Mouse (Mus musculus): ENCODE results near the gene Mstn. TPM values are rescaled to one million over a fixed set of nuclear protein-coding genes. Genes with fewer than 3 reads are reported as not detected.

Mstn gene
- polyA plus RNA-seq, 1 experiment from 2014 or later: 0.09 TPM

DNA sequence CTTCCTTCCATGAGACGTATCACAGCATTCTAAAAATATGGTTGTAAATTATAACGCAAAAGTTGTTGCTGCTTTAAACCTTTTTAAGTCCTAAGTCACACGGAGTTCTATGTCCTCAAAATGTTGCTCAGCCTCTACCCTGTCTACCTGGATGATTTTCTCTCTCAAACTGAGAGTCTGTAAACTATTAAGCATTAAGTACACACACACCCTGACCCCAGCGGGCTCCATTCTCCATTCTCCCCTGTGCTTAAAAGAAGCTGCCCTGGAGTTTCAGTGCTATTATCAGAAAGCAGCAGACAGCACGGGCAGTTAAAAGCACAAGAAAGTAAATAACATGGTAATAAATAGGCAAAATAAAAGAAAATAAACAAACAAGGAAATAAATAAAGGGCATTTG is 2.3 kb upstream of the Mstn start:
- H3K27me3 ChIP-seq (ENCODE audit: insufficient read depth, low read length): no peaks in the 10 kb centered on the region
- WGBS: 60% methylated on average over 5 of the region's 5 CpGs

DNA sequence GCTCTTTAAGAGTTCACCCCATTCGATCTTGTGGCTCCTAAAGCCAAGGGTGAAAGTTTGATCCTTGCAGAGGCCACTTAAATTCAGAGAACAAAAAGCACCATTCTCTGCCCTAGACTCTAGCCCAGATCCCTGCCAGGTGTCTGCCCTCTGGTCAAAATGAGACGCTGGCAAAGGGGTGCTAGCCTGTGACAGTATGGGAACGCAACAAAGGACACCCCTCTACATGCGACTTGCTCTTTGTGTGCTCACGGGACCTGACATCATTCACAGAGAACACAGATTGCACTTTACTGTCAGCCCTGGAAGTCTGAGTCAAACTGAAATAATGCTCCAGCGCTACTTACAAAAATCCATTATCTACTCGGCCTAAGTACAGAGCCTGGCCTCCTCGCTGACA is 941 bp upstream of the Mstn start:
- H3K27ac ChIP-seq (ENCODE audit: low read length): no peak overlapping the region
- no peaks in the 10 kb centered on the region for H3K36me3 ChIP-seq (ENCODE audit: insufficient read depth, low read length)
- no peak overlapping the region for H3K9ac ChIP-seq (replicated peaks; ENCODE audit: low read length)
- H3K4me1 ChIP-seq (ENCODE audit: insufficient read depth, low read length): peaks cover 15% of the 10 kb centered on the region; the same call in 1 of the 2 replicates
- H3K27me3 ChIP-seq (ENCODE audit: insufficient read depth, low read length): no peaks in the 10 kb centered on the region
- H3K4me3 ChIP-seq (ENCODE audit: low read length): no peak overlapping the region
- no peaks in the 10 kb centered on the region for H3K9me3 ChIP-seq (ENCODE audit: low read length)
- ATAC-seq (ENCODE audit: low FRiP score, low TSS enrichment): no peak
- no peak overlapping the region for H3K4me2 ChIP-seq (replicated peaks; ENCODE audit: low read depth, low read length)
- WGBS: 56% methylated on average over 8 of the region's 8 CpGs

More for the DNA sequence above, 2.3 kb upstream of the Mstn start:
- Histone ChIP-seq H3K4me1 (ENCODE audit: insufficient read depth, low read length) (peaks cover 15% of the 10 kb centered on the region; the same call in 1 of the 2 replicates), H3K27ac (ENCODE audit: low read length) (no peak overlapping the region), H3K4me2 (replicated peaks; ENCODE audit: low read depth, low read length) (no peak overlapping the region), H3K9ac (replicated peaks; ENCODE audit: low read length) (no peak overlapping the region), H3K4me3 (ENCODE audit: low read length) (no peak overlapping the region), H3K36me3 (ENCODE audit: insufficient read depth, low read length) (no peaks in the 10 kb centered on the region), H3K9me3 (ENCODE audit: low read length) (no peaks in the 10 kb centered on the region)
- ATAC-seq (ENCODE audit: low FRiP score, low TSS enrichment): no peak

DNA sequence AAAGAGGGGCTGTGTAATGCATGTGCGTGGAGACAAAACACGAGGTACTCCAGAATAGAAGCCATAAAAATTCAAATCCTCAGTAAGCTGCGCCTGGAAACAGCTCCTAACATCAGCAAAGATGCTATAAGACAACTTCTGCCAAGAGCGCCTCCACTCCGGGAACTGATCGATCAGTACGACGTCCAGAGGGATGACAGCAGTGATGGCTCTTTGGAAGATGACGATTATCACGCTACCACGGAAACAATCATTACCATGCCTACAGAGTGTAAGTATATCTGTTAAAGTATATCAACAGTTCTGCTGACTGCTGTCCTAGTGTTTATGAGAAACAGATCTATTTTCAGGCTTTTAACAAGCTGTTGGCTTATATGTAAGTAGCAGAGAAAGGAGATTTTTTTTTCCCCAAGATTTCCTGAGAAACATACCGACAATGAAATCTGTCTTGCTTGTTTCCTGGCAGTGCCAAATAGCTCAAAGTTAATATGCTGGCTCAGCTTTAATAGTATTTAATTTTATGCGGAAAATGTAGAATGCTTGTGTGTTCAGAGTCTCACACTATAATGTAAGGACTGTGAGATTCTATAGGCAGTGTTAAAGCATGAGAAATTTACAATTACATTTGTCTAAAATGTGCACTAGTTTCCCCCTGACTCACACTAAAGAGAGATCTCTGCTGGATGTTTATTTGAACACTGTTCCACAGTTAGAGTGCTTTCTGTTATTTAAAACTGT is 600 bp downstream of the Mstn start:
- WGBS: 70% methylated on average over 13 of the region's 13 CpGs
- H3K4me3 ChIP-seq (ENCODE audit: low read length): no peak overlapping the region
- no peaks in the 10 kb centered on the region for H3K36me3 ChIP-seq (ENCODE audit: insufficient read depth, low read length)
- H3K27ac ChIP-seq (ENCODE audit: low read length): no peak overlapping the region
- H3K4me2 ChIP-seq (replicated peaks; ENCODE audit: low read depth, low read length): no peak overlapping the region
- no peaks in the 10 kb centered on the region for H3K27me3 ChIP-seq (ENCODE audit: insufficient read depth, low read length)
- no peak for ATAC-seq (ENCODE audit: low FRiP score, low TSS enrichment)
- H3K4me1 ChIP-seq (ENCODE audit: insufficient read depth, low read length): peaks cover 15% of the 10 kb centered on the region; the same call in 1 of the 2 replicates
- H3K9me3 ChIP-seq (ENCODE audit: low read length): no peaks in the 10 kb centered on the region
- H3K9ac ChIP-seq (replicated peaks; ENCODE audit: low read length): no peak overlapping the region

DNA sequence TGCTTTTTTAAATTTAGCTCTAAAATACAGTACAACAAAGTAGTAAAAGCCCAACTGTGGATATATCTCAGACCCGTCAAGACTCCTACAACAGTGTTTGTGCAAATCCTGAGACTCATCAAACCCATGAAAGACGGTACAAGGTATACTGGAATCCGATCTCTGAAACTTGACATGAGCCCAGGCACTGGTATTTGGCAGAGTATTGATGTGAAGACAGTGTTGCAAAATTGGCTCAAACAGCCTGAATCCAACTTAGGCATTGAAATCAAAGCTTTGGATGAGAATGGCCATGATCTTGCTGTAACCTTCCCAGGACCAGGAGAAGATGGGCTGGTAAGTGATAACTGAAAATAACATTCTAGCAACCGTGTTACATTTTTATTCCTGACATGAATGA is 2.5 kb downstream of the Mstn start:
- H3K4me1 ChIP-seq (ENCODE audit: insufficient read depth, low read length): peaks cover 15% of the 10 kb centered on the region; the same call in 1 of the 2 replicates
- H3K36me3 ChIP-seq (ENCODE audit: insufficient read depth, low read length): no peaks in the 10 kb centered on the region
- no peak overlapping the region for H3K4me2 ChIP-seq (replicated peaks; ENCODE audit: low read depth, low read length)
- WGBS: 69% methylated on average over 4 of the region's 4 CpGs
- H3K9me3 ChIP-seq (ENCODE audit: low read length): no peaks in the 10 kb centered on the region
- no peak overlapping the region for H3K9ac ChIP-seq (replicated peaks; ENCODE audit: low read length)
- no peaks in the 10 kb centered on the region for H3K27me3 ChIP-seq (ENCODE audit: insufficient read depth, low read length)
- ATAC-seq (ENCODE audit: low FRiP score, low TSS enrichment): no peak
- H3K27ac ChIP-seq (ENCODE audit: low read length): no peak overlapping the region
- H3K4me3 ChIP-seq (ENCODE audit: low read length): no peak overlapping the region

DNA sequence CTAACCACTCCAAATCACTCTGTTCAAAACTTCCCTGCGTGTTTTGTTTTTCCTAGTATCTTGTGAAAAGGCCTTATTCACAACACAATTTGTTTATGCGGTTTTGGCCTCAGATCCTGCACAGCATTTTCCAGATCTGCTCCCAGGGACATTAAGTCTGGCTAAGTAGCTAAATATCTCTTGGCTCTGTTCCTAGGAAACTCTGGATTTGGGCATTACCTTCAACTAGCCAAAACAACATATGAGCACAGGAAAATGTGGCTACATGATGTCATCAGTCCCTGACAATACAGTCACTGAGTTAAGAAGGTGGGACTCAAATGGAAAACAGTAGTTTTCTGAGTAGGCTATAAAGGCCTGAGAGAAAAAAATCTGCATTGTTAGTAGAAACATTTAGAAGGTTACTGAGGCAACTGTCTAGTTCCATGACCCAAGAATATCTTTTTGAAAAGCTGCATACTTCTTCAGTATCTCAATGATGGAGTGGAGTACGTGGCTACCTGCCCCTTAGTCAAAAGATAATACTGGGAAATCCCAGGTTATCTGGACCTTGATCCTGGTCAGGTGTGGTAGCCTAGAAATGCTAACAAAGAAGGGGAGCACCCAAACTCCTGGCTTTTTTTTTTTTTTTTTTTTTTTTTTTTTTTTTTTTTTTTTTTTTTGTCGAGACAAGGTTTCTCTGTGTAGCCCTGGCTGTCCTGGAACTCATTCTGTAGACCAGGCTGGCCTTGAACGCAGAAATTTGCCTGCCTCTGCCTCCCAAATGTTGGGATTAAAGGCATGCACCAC is 8.5 kb downstream of the Mstn start:
- H3K27me3 ChIP-seq (ENCODE audit: insufficient read depth, low read length): no peaks in the 10 kb centered on the region
- H3K9ac ChIP-seq (replicated peaks; ENCODE audit: low read length): no peak overlapping the region
- ATAC-seq (ENCODE audit: low FRiP score, low TSS enrichment): no peak
- no peak overlapping the region for H3K4me2 ChIP-seq (replicated peaks; ENCODE audit: low read depth, low read length)
- H3K9me3 ChIP-seq (ENCODE audit: low read length): no peaks in the 10 kb centered on the region
- WGBS: 93% methylated on average over 5 of the region's 5 CpGs
- no peak overlapping the region for H3K4me3 ChIP-seq (ENCODE audit: low read length)
- no peaks in the 10 kb centered on the region for H3K4me1 ChIP-seq (ENCODE audit: insufficient read depth, low read length)
- no peaks in the 10 kb centered on the region for H3K36me3 ChIP-seq (ENCODE audit: insufficient read depth, low read length)
- H3K27ac ChIP-seq (ENCODE audit: low read length): no peak overlapping the region

DNA sequence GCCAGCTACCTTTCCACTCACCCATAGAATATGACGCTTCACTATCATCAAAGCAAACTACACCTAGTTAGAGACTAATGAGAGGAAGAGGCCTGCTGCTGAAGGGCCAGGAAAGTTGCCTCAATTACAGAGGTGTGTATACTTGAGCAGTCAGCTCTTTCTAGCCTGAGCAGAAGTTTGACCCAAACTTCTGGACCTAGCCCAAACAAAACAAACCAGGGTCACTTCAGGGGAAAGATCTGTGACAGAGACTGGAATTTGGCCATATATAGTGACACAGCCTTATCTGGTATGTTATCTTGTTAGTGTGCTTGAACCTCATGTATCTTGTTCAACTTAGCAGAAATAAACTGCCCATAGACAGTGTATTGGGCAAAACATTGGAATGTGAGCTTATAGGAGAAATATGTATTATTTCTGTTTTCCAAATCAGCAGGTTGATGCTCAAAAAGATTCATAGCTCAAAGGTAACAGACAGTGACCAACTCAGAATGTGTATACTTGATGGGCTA is 9.3 kb downstream of the Mstn start:
- WGBS: 90% methylated on average over 1 of the region's 1 CpGs

DNA sequence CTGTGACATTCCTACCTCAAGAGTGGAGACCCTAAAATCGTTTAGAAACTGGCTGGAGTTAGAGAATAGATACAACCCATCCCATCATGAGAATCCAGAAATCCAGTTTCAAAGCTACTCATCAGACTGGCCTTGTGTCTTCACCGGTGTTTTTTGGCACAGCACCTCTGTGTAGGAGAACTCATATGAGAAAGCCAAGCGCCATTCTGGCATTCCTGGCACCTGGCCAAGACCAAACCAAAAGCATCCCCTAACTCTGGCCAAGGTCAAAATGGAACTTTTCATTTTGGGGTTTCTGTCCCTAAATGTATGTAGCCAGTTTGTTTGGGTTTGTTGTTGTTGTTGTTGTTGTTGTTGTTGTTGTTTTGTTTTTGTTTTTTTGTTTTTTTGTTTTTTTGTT is 15.2 kb downstream of the Mstn start:
- Histone ChIP-seq H3K36me3 (ENCODE audit: insufficient read depth, low read length) (no peaks in the 10 kb centered on the region), H3K27ac (ENCODE audit: low read length) (no peak overlapping the region), H3K9ac (replicated peaks; ENCODE audit: low read length) (no peak overlapping the region), H3K4me1 (ENCODE audit: insufficient read depth, low read length) (no peaks in the 10 kb centered on the region), H3K27me3 (ENCODE audit: insufficient read depth, low read length) (no peaks in the 10 kb centered on the region), H3K9me3 (ENCODE audit: low read length) (no peaks in the 10 kb centered on the region), H3K4me3 (ENCODE audit: low read length) (no peak overlapping the region), H3K4me2 (replicated peaks; ENCODE audit: low read depth, low read length) (no peak overlapping the region)
- no peak for ATAC-seq (ENCODE audit: low FRiP score, low TSS enrichment)
- 85% methylated on average over 3 of the region's 3 CpGs for WGBS

More for the DNA sequence above, 9.3 kb downstream of the Mstn start:
- H3K27me3 ChIP-seq (ENCODE audit: insufficient read depth, low read length): no peaks in the 10 kb centered on the region
- H3K9me3 ChIP-seq (ENCODE audit: low read length): no peaks in the 10 kb centered on the region
- no peak overlapping the region for H3K27ac ChIP-seq (ENCODE audit: low read length)
- no peaks in the 10 kb centered on the region for H3K36me3 ChIP-seq (ENCODE audit: insufficient read depth, low read length)
- H3K9ac ChIP-seq (replicated peaks; ENCODE audit: low read length): no peak overlapping the region
- H3K4me2 ChIP-seq (replicated peaks; ENCODE audit: low read depth, low read length): no peak overlapping the region
- no peaks in the 10 kb centered on the region for H3K4me1 ChIP-seq (ENCODE audit: insufficient read depth, low read length)
- no peak for ATAC-seq (ENCODE audit: low FRiP score, low TSS enrichment)
- no peak overlapping the region for H3K4me3 ChIP-seq (ENCODE audit: low read length)

DNA sequence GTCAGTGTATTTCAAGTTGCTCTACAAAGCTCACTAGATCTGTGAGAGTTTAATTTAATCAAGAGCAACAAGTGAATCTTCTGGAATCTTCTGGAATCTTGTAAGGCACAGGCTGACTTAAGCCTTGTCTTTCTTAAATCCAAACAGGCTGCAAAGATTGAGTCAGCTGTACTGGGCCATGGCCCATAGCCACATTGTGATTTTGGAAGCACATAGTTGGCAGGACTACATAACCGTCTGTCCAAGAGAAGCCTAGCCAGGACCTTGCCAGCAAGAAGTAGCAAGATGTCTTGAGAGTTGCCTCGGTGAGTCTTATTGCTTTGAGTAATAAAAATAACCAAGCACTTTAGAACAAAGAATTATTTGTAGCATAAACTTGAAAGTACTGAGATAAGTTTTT is 18.4 kb downstream of the Mstn start:
- Histone ChIP-seq H3K9me3 (ENCODE audit: low read length) (no peaks in the 10 kb centered on the region), H3K27ac (ENCODE audit: low read length) (no peak overlapping the region), H3K27me3 (ENCODE audit: insufficient read depth, low read length) (no peaks in the 10 kb centered on the region), H3K4me3 (ENCODE audit: low read length) (no peak overlapping the region), H3K36me3 (ENCODE audit: insufficient read depth, low read length) (no peaks in the 10 kb centered on the region), H3K4me1 (ENCODE audit: insufficient read depth, low read length) (no peaks in the 10 kb centered on the region), H3K9ac (replicated peaks; ENCODE audit: low read length) (no peak overlapping the region), H3K4me2 (replicated peaks; ENCODE audit: low read depth, low read length) (no peak overlapping the region)
- no peak for ATAC-seq (ENCODE audit: low FRiP score, low TSS enrichment)
- WGBS: 82% methylated on average over 2 of the region's 2 CpGs

DNA sequence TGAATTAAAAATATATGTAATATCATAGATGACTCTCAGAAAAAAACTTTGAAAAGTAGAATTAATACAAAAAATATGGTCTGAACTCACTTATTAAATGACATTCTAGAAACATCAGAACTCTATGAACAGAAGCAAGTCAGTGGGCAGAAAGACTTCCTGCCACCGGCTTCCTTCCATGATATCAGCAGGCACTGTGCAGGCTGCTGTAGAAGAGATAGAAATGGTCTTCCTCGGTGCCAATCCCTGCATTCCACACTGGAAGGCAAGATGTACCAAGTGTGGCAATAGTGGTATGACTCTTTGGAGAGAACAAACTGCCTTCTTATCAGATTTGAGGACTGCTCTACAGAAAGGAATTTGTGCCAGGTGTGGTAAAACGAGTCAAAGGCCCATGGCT is 19.2 kb downstream of the Mstn start:
- Histone ChIP-seq H3K4me2 (replicated peaks; ENCODE audit: low read depth, low read length) (no peak overlapping the region), H3K4me1 (ENCODE audit: insufficient read depth, low read length) (peaks cover 4% of the 10 kb centered on the region; the same call in 1 of the 2 replicates), H3K36me3 (ENCODE audit: insufficient read depth, low read length) (no peaks in the 10 kb centered on the region), H3K27me3 (ENCODE audit: insufficient read depth, low read length) (no peaks in the 10 kb centered on the region), H3K9me3 (ENCODE audit: low read length) (no peaks in the 10 kb centered on the region), H3K27ac (ENCODE audit: low read length) (no peak overlapping the region), H3K9ac (replicated peaks; ENCODE audit: low read length) (no peak overlapping the region), H3K4me3 (ENCODE audit: low read length) (no peak overlapping the region)
- no peak for ATAC-seq (ENCODE audit: low FRiP score, low TSS enrichment)
- WGBS: 81% methylated on average over 3 of the region's 3 CpGs

DNA sequence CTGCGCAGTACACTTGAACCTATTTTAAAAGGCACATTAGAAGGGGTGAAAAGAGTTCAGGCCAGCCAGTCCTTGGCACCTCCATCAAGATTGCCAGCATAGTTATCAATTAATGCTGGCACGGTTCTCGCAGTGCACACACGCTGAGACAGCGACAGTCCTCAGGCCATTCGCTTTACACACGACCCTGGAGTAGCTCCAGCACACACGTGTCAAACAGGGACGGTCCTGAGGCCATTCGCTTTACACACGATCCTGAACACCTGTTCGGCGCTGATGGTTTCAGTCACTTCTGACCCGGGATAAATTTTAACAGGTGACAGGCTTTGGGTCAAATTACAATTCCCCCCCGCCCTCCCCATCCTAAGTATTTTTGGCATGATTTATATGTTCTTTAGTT is 23.8 kb downstream of the Mstn start:
- H3K36me3 ChIP-seq (ENCODE audit: insufficient read depth, low read length): no peaks in the 10 kb centered on the region
- H3K9me3 ChIP-seq (ENCODE audit: low read length): no peaks in the 10 kb centered on the region
- 27% methylated on average over 15 of the region's 15 CpGs for WGBS
- no peak overlapping the region for H3K9ac ChIP-seq (replicated peaks; ENCODE audit: low read length)
- H3K27ac ChIP-seq (ENCODE audit: low read length): no peak overlapping the region
- ATAC-seq (ENCODE audit: low FRiP score, low TSS enrichment): peak; percentile 90
- peak overlapping the region; percentile 25; the same call in 1 of the 2 replicates for H3K4me2 ChIP-seq (replicated peaks; ENCODE audit: low read depth, low read length)
- no peak overlapping the region for H3K4me3 ChIP-seq (ENCODE audit: low read length)
- peaks cover 4% of the 10 kb centered on the region; the same call in 1 of the 2 replicates for H3K4me1 ChIP-seq (ENCODE audit: insufficient read depth, low read length)
- H3K27me3 ChIP-seq (ENCODE audit: insufficient read depth, low read length): no peaks in the 10 kb centered on the region

Data from kidney, embryonic 16.5 days (tissue).